Mouse (Mus musculus): Measurements from ENCODE around the gene Rab3gap2. TPM values are rescaled to one million over a fixed set of nuclear protein-coding genes. Genes with fewer than 3 reads are reported as not detected.

The Rab3gap2 gene
- polyA plus RNA-seq, 1 experiment: 44.9 TPM

DNA sequence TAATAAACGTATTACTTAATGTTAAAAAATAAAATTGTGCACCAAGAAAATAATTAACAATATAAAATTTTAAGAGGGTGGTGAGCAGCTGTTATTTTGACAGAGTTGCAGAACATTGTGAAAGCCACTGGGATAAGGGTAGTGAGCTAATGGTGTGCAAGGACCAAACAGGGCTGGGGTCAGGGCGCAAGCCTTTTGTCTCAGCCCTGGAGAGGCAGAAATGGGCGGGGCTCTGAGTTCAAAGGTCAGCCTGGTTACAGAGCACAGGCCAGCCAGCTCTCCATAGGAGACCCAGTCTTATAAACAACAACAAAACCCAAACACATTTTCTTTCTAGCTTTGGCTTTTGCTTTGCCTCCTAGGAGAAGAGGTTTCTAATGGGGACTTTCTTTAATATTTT lies 52.8 kb downstream of the Rab3gap2 start:
- TF ChIP-seq POLR2A (IDR thresholded peaks at IDR 0.05; ENCODE audit: borderline replicate concordance, extremely low read depth, insufficient read depth, insufficient read length, poor library complexity, severe bottlenecking): no peak
- no peak for TF ChIP-seq CTCF (IDR thresholded peaks at IDR 0.05; ENCODE audit: borderline replicate concordance, extremely low read depth, insufficient read depth, insufficient read length)
- DNase-seq (ENCODE audit: low read depth): no peak

- TF ChIP-seq CTCF (IDR thresholded peaks at IDR 0.05; ENCODE audit: borderline replicate concordance, extremely low read depth, insufficient read depth, insufficient read length): peak; percentile 76
- no peak for TF ChIP-seq POLR2A (IDR thresholded peaks at IDR 0.05; ENCODE audit: borderline replicate concordance, extremely low read depth, insufficient read depth, insufficient read length, poor library complexity, severe bottlenecking)
- DNase-seq (ENCODE audit: low read depth): peak; percentile 25
Observed at GRCm38 (mm10) chr1:185262565-185262964, 58.6 kb downstream of the Rab3gap2 start.

- DNase-seq (ENCODE audit: low read depth): no peak
- TF ChIP-seq CTCF (IDR thresholded peaks at IDR 0.05; ENCODE audit: borderline replicate concordance, extremely low read depth, insufficient read depth, insufficient read length) (no peak), POLR2A (IDR thresholded peaks at IDR 0.05; ENCODE audit: borderline replicate concordance, extremely low read depth, insufficient read depth, insufficient read length, poor library complexity, severe bottlenecking) (no peak)
Observed at GRCm38 (mm10) chr1:185268675-185269074, 64.8 kb downstream of the Rab3gap2 start.

DNA sequence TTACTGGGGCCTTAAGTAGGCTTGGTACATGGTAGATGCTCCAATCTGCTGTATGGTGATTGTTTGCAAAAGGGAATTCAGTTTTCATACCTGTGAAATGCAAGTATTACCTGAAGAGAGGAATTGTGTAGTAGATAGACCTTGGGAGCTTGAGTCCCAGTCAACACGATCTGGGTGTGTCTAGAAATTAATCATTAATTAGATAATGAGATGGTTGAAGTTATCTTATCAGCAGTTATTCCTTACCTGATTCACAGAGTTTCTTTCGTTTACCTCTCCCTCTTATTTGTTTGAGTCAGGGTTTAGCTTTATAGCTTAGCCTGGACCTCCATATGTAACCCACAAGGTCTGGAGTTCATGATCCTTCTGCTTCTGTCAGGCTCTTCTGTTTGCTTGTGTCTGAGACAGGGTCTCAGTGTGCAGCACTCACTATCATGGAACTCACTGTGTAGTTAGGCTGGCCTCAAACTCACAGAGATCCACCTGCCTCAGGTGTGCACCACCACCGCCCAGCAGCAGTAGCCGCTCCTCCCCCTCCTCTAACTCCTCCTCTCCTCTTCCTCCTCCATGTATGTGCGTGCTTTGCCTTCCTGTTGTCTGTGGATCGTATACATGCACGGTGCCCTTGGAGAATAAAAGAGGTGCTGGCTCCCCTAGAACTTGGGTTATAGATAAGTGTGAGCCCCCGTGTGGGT lies 66.6 kb downstream of the Rab3gap2 start:
- TF ChIP-seq CTCF (IDR thresholded peaks at IDR 0.05; ENCODE audit: borderline replicate concordance, extremely low read depth, insufficient read depth, insufficient read length) (no peak), POLR2A (IDR thresholded peaks at IDR 0.05; ENCODE audit: borderline replicate concordance, extremely low read depth, insufficient read depth, insufficient read length, poor library complexity, severe bottlenecking) (no peak)
- DNase-seq (ENCODE audit: low read depth): no peak

DNA sequence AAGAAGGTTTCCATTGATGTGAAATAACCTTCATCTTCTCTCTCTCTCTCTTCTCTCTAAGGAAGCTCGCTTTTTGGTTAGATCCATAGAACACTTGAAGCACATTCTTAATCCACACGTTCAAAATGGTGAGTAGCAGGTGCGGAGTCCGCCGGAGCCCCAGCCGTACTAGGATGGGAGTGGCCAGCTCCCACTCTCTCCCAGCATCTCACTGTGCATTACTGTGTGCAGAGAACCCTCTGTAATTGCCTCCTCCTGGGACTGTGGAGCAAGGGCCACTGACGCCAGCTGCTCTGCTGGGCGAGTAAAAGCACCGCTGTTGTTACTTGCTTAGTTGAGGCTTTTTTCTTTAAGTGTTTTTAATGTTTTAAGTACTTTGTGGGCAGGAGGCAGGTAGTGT lies 67.5 kb downstream of the Rab3gap2 start:
- no peak for TF ChIP-seq CTCF (IDR thresholded peaks at IDR 0.05; ENCODE audit: borderline replicate concordance, extremely low read depth, insufficient read depth, insufficient read length)
- no peak for DNase-seq (ENCODE audit: low read depth)

- TF ChIP-seq POLR2A (IDR thresholded peaks at IDR 0.05; ENCODE audit: borderline replicate concordance, extremely low read depth, insufficient read depth, insufficient read length, poor library complexity, severe bottlenecking): no peak
- no peak for TF ChIP-seq CTCF (IDR thresholded peaks at IDR 0.05; ENCODE audit: borderline replicate concordance, extremely low read depth, insufficient read depth, insufficient read length)
- DNase-seq (ENCODE audit: low read depth): no peak
Observed at GRCm38 (mm10) chr1:185274819-185275545, 71.1 kb downstream of the Rab3gap2 start.

- TF ChIP-seq POLR2A (IDR thresholded peaks at IDR 0.05; ENCODE audit: borderline replicate concordance, extremely low read depth, insufficient read depth, insufficient read length, poor library complexity, severe bottlenecking) (no peak), CTCF (IDR thresholded peaks at IDR 0.05; ENCODE audit: borderline replicate concordance, extremely low read depth, insufficient read depth, insufficient read length) (no peak)
- DNase-seq (ENCODE audit: low read depth): no peak
Observed at GRCm38 (mm10) chr1:185275976-185276375, 72.1 kb downstream of the Rab3gap2 start.

GRCm38 (mm10) chr1:185277022-185277421 lies 73.1 kb downstream of the Rab3gap2 start:
- no peak for DNase-seq (ENCODE audit: low read depth)
- no peak for TF ChIP-seq POLR2A (IDR thresholded peaks at IDR 0.05; ENCODE audit: borderline replicate concordance, extremely low read depth, insufficient read depth, insufficient read length, poor library complexity, severe bottlenecking)
- no peak for TF ChIP-seq CTCF (IDR thresholded peaks at IDR 0.05; ENCODE audit: borderline replicate concordance, extremely low read depth, insufficient read depth, insufficient read length)

DNA sequence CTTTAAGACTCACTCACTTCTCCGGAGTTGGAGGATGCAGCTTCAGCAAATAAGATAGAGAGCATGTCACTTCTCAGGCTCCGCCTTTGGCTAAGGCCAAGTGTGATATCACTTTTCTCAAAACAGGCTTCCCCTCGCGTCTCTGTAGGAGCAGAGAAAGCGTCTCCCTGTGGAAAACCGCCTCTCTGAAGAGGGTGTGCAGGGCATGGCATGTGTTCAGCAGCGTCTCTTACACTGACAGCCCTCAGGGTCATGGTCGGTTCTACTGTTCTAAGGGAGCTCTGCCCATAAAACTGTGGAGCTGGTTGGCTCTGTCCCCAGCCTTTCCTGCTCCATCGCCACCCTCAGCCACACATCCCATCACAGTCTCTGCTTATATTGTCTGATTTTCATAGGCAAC lies 75.4 kb downstream of the Rab3gap2 start:
- DNase-seq (ENCODE audit: low read depth): no peak
- no peak for TF ChIP-seq CTCF (IDR thresholded peaks at IDR 0.05; ENCODE audit: borderline replicate concordance, extremely low read depth, insufficient read depth, insufficient read length)
- TF ChIP-seq POLR2A (IDR thresholded peaks at IDR 0.05; ENCODE audit: borderline replicate concordance, extremely low read depth, insufficient read depth, insufficient read length, poor library complexity, severe bottlenecking): no peak

- TF ChIP-seq POLR2A (IDR thresholded peaks at IDR 0.05; ENCODE audit: borderline replicate concordance, extremely low read depth, insufficient read depth, insufficient read length, poor library complexity, severe bottlenecking) (no peak), CTCF (IDR thresholded peaks at IDR 0.05; ENCODE audit: borderline replicate concordance, extremely low read depth, insufficient read depth, insufficient read length) (no peak)
- no peak for DNase-seq (ENCODE audit: low read depth)
Observed at GRCm38 (mm10) chr1:185280616-185281015, 76.7 kb downstream of the Rab3gap2 start.

DNA sequence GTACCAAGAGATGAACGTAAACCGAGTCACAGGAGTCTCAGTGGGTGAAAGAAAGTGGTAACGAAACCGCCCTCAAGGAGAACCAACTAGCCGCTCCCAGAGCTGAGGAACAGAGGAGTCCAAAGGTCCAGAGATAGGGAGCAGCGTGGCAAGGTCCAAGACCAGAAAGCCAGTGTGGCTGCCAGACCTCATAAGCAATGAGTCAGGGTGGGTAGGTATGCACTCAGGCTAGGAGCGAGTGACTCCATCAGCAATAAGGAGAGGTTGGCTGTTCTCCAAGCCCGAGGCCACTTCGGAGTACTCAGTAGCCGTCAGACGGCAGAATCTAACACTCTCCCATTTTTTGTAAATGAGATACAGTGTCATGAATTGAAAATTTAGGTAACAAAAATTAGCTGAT lies 78.9 kb downstream of the Rab3gap2 start:
- no peak for DNase-seq (ENCODE audit: low read depth)
- TF ChIP-seq POLR2A (IDR thresholded peaks at IDR 0.05; ENCODE audit: borderline replicate concordance, extremely low read depth, insufficient read depth, insufficient read length, poor library complexity, severe bottlenecking): no peak
- TF ChIP-seq CTCF (IDR thresholded peaks at IDR 0.05; ENCODE audit: borderline replicate concordance, extremely low read depth, insufficient read depth, insufficient read length): no peak

GRCm38 (mm10) chr1:185283247-185283646 lies 79.3 kb downstream of the Rab3gap2 start:
- TF ChIP-seq CTCF (IDR thresholded peaks at IDR 0.05; ENCODE audit: borderline replicate concordance, extremely low read depth, insufficient read depth, insufficient read length): no peak
- no peak for TF ChIP-seq POLR2A (IDR thresholded peaks at IDR 0.05; ENCODE audit: borderline replicate concordance, extremely low read depth, insufficient read depth, insufficient read length, poor library complexity, severe bottlenecking)
- no peak for DNase-seq (ENCODE audit: low read depth)

All from brain, embryonic 14.5 days (tissue).